Mouse (Mus musculus) layer of hippocampus, adult 8-10 months (tissue): ENCODE results near the gene Rps6kl1. TPM values are rescaled to one million over a fixed set of nuclear protein-coding genes. Genes with fewer than 3 reads are reported as not detected.

Source experiments
- DNase-seq, 2 experiments: peaks; one replicate each; pipeline ENCODE4 v3.0.0; 2022; ENCODE audit warnings: low spot score in 2 of 2
- total RNA-seq, 4 experiments: library from RNA; stranded (reverse); gene quantifications; 2 replicates each; pipeline ENCODE4 v1.2.4; 2022

Gene Rps6kl1
- total RNA-seq, result 10 to 100 TPM; 35.8 to 43.4 (median 39.8) TPM

DNA sequence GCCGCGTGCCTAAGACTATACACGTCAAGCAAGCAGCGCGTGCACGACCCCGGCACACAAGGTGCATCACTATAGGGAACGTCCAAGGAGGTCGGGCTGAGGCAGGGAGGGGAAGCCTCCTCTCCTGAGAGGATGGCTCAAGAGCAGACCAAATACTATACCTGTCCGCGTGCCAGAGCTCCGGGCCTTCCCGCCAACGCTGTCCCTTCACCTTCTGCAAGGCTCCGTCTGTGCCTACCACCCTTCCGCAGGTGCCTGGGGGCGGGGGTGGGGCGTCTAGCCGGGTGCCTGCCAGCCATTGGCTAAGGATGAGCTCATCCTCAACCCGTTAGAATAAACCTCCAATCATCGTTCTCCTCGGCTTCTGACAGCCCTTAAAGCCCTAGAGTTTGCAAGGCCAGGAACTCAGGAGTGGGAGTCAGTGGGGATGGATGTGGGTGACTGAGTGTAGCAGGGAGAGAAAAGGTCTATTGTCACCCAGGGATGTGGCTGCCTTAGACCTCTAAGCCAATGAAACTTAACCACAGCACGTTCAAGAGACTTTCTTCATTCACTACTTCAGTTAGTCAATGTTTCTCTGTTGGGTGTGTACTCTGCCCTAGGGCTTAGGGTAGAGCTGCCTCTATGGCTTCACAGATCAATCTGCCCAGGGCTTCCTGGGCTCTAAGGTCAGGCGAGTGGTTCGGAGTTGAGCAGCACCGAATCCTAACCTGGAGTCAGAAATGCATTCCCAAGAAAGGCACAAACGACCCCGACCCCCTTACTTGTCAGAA is at the start of gene Rps6kl1:
TSS of gene Rps6kl1 (minus strand) at position 263 of the 773 bp plus-strand sequence.
- peak; percentile 77 to 82 for DNase-seq

DNA sequence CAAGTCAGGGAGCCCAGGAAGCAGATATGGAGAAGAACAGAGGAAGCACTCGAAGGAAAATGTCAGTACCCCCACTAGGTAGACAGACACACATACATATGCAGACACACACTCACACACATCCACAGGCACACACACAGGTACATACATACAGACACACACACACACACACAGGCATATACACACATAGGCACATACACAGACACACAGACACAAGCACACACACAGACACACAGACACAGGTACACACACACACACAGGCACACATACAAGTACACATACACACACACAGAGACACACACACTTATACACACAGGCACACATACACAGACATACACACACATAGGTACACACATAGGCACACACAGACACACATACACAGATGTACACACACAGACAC is 48.9 kb upstream of the Rps6kl1 start:
- DNase-seq, result no peak

DNA sequence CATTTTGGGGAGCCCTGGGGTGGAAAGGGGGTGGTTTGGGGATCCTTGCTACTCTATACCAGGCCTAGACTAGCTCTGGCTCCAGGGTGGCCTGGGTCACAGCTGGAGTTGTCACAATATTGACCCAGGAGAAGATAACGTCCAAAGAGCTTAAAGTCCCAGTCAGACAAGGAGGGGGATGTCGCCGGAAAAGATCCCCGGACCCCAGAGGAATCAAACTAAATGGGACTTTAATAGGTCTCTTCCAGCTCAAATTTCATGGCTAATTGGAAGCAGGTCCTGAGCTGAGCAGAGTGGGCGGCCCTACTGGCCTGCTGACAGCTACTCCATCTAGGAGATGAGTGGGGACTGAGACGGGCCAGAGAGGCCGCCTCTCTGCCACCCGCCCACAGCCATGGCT is 46.9 kb upstream of the Rps6kl1 start:
- no peak for DNase-seq

DNA sequence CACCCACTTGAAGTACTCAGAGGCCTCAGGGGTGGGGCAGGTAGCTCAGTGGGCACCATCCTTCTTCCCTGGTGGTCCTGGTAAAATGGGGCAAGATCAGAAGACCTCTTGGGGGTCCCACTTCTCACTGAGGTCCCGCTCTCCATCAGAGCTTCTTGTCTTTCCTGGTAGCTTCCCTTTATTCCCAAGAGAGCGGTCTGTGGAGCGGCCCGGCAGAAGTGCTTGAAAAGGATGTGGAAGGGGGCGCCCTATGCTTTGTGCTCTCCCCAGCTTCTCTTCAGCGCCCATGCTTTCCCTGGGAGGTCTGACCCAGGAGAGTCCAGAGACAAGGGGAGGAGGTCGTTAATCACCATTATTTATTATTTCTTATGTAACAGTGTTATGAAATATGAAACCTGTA is 46.3 kb upstream of the Rps6kl1 start:
- DNase-seq, result no peak

DNA sequence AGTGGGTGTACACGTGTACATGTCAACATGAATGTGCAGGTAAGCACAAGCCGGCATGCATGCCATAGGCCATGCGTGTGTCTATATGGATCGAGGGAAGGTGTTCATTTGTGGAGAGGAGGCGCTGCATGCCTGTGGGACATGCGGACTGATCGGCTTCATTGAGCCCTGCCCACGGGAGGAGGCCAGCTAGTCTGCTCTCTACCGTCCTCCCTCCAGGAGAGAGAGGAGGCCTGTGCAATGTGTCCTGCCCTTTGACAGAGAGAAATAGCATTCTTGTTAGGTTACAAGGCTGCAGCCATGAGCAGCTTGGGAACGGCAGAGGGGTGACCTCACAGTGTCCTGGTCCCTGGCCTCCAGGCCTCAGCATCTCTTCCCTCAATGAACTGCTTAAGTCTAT is 45.1 kb upstream of the Rps6kl1 start:
- no peak for DNase-seq

DNA sequence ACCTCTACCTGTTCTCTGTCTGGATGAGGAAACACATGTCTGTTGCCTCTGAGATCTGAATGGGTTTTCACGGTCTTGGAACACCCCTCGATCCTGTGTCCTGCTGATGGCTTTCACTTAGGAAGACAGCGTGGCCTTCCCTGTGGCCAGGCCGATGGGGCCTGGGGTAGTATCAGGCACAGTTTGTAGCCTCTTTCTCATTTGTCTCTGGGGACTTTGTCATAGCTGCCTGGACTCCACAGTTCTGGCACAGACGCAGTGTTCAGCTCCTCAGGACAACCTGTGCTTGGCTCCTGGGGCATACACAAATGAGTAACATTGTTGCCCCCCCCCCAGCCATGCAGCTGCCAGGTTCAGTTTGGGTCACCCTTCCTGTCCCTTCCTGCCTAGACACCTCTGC is 44.0 kb upstream of the Rps6kl1 start:
- DNase-seq, result no peak

DNA sequence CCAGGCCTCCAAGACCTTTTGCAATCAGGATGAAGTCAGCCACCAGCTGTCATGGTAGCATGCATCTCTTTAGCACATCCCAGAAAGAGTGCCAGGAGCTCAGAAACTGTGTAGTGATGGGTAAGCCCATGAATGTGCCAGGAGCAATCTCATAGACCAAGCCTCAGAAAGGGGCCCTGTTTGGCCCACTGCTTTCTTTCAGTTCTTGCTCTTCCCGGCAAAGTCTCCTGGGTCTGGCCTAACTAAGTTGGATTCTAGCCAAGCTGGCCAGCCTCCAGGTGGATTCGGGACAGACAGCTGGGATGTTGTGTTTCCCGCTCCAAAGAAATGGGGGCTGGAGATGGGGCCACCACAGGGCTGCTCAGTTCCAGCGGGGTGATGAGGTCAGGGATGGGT is 43.6 kb upstream of the Rps6kl1 start:
- DNase-seq, result peak; percentile 39 to 47

DNA sequence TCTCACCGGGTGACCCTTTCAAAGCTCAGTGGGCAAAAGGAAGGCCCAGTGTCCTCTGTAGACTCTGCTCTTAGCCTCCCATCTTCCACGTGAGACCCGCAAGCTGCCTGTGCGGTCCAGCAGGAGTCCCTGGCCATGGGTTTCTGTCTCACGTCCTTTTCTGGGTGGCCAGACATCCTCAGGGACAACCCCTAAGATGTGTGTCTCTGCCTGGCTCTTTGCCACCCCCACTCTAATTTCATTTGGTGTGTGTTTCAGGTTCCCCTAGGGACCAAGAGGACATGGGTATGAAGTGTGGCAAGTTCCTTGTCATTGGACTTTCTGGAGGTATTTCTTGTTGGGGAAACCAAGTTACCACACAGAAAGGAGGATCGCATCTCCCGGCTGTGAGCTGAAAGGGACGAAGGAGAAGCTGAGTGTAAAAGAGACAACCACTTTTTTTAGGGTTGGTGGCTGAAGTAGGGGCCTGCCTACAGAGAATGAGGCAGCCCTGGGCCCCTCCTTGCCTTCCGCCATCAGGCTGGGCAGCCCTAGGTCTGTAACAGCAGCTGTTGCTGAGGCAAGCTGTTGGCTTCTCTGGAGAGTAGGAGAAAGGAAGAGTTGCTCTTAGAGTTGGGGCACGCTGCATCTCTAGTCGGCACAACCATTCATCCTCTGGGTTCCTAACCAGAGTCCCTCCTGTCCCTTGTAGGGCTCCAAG is 43.0 kb upstream of the Rps6kl1 start:
- no peak for DNase-seq

DNA sequence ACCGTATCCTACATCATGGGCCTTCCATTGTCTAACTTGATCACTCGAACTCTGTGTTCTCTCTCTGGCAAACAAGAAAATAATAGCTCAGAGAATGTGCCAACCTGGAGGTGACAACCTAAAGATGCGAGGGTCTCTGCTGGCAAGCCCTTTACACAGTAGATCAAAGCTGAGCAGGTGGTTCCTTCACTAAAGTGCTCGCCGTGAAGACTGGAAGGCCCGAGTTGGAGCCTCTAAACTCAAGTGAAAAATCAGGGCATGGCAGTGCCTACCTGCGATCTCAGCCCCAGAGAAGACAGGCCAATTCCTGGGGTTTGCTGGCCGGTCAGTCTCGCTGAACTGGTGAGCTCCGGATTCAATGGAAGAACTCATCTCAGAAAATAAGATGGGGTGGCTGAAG is 42.1 kb upstream of the Rps6kl1 start:
- no peak for DNase-seq

DNA sequence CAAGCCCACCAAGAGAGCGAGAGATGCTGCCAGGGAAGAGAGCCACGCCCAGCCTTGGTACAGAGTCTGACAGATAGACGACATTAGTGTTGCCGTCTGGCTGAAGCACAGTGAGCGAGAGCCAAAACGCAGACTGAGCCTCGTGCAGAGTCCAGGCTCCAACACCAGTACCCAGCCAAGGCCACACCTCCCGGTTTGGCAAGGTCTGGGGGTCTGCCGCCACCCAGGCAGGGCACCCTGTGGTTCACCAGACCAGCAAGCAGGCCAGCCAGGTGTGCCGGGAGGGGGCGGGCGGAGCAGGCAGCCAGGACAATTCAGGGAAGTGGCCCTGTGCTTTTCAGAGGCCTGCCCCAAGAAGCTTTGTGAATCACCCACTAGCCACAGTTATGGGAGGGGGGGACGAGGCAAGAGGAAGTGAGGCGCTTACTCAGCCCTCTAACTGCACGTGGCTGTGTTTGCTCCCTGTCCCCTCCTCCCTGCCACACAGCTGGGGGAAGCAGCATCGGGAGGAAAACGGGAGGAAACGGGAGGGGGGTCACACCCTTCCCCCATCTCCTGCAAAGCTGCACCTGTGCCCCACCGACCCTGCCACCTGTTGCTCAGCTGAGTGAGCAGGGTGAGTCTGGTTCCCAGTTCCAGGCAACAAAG is 41.5 kb upstream of the Rps6kl1 start:
- no peak for DNase-seq

DNA sequence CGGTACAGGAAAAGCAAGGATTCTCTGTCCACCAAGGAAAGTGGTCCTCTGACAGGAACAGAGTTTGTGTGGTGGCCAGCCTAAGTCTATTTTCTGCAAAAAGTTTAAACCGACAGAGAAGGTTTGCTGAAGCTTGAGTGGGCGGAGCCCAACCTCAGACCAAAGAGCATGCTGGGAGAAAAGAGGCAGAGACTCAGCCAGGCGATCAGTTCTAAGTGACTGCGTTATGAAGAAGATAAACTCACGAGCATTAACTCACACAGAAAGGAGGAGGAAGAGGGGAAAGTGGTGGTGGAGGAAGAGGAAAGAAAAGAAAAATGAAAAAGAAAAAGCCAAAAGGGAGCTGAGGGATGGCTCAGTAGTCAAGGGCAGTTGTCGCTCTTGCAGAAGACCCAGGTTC is 39.2 kb upstream of the Rps6kl1 start:
- DNase-seq, result no peak

DNA sequence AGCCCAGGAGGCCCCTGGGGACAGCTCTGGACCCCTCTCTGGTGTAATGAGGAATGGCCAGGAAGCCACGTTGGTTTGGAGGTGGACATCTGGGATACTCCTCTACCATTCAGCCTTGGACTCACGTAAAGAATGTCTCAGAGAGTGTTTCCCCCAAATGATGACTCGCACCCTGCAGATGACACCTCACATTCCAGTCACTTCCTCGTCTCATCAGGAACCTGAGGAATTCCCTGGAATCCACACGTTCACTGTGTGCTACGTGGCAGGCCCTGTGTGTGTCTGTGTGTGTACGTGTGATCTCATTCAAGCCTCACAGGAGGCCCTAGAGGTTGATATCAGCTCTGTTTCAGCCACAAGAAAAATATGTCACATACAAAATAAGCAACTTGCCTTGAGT is 35.3 kb upstream of the Rps6kl1 start:
- no peak for DNase-seq

DNA sequence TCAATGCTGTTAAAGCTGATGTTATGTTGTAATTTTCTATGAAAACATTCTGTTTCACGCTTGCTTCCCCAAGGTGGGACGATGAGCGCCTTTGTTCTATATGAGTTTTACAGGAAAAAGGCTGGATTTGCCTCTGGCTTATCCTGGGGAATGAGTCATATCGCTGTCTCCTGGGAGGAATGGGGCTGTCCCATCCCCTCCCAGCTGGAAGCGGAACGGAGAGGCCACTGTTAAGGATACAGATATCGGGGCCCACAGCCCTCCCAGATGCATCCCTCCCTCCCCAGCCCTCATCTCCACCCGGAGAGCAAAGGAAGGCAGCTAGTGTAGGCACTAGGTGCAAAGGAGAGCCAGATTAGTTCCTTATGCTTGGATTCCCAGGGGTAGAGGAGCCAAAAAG is 34.7 kb upstream of the Rps6kl1 start:
- no peak for DNase-seq

DNA sequence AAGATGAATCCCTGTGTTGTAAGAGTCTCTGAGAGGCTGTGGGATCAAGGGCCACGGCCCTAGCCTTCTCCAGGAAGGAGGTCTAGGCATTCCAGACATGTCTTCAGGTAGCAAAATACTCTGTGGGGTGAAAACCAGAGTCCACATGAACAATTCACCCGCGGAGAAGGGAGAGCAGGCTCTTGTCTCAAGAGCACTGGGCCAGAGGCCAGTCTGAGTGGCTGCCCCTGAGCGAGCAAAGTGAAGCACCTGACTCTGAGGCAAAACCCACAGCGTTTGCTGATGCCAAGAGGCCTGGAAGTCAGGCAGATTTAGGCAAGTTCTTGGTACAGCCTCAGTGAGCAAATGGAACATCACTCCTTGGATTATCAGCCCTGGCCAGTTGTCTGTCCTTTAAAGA is 33.1 kb upstream of the Rps6kl1 start:
- DNase-seq, result no peak

DNA sequence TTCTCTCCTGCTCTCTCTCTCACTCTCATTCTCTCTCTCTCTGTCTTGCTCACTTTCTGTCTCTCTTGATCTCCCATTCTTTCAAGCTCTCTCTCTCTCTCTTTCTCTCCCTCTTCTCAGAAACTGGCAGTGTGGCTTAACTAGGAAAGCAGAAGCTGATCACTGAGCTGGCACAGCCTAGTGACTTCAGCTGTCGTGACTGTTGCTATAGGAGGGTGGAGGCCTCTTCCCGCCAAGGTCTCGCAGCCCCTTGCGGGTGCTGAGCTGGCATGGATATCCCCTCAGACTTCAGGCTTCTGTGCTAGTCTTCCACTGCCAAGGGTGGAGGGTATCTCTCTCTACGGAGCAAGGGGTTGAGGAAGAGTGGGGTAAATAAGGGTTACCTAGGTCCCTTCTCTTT is 31.8 kb upstream of the Rps6kl1 start:
- DNase-seq, result no peak

DNA sequence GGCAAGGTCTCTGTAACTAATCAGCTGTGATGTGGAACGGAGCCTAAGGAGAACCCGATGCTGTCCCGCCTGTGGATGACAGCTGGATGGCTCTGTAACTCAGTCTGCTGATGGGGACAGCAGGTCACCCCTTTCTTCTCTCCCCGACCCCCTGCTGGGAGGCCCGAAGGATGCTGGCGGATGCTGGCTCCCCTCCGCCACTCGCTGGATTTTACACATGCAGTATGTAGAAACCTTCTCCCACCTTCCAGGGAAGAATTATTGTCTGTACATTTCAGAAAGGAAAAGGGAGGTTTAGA is 31.2 kb upstream of the Rps6kl1 start:
- DNase-seq, result no peak

DNA sequence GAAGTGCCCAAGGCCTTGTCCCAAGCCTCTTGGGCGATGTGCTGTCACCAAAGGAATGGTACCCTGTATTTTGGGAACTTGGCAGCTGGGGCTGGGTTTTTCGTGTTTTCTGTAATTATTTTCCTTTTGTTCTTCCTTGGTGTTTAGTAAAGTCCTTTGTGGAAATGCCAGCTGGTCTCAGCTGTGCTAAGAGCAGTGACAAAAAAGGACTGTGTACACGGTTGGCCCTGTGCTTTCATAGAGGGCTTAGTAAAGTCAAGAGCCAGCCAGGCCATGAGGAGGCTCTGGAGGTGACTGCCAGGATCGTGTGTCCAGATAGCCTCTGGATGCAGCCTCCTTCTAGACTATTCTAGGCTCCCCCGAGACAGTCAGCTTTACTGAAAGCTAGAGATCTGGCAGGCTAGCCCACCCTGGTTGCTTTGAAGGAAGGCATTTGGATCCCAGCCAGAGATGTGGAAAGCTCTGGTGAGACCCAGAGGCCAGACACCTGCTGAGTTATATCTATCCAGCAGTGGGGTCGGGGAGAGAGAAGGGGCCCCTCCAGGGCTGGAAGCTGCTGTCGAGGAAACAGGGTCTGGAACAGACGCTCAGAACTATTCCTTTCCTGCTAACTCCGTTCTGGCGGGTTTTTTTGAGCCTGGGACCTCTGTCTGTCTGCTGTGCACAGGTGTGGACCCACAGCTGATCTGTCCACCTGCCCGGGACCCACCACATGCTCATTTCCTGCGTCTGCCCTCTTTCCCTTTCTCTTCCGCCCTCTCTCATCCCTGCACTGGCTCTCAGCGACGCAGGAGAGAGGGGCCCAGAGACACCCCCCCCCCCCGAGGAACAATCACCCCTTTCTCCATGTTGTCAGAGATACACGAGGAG is 30.6 kb upstream of the Rps6kl1 start:
- DNase-seq, result no peak

DNA sequence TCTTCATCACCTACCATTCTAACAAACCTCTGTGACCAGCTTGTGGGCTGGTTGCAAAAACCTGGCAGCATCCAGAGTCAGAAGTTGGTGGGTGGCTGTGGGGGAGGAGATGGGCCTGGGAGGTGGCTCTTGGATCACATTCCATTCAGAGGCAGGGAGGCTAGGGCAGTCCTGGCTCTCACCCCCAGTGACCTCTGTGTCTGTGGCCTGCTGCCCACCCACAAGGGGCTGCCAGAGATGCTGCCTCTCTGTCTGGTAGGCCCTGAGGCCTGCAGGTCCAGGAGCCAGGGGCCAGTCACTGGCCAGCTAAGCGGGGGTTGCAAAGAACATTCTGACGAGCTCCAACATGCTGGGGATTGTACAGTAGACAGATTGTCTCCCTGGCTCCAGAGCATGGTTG is 27.2 kb upstream of the Rps6kl1 start:
- no peak for DNase-seq

DNA sequence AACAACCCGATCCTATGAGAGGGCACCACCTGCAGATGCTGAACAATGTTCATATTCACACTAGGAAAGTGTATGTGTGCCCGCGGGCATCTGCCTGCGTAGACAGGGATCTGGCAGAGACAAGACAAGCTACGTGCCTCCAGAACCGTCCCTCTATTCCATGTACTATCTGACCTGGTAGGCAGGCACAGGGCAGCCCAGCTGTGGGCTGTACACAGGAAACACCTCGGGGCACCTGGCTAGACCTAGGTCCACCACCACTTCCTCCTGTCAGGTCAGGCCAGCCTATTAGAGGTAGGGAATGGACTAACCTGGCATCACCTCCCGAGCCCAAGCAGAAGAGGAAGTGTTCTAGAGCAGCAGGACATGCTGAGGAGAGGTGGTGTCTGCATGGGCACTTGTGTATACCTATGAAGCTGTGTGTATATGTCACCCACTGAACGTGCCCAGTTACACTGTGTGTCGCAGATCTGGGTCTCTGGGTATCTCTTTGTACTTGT is 26.7 kb upstream of the Rps6kl1 start, which contains the start of gene Pgf:
TSS of gene Pgf (minus strand) at position 51 of the 500 bp plus-strand sequence.
- no peak for DNase-seq

DNA sequence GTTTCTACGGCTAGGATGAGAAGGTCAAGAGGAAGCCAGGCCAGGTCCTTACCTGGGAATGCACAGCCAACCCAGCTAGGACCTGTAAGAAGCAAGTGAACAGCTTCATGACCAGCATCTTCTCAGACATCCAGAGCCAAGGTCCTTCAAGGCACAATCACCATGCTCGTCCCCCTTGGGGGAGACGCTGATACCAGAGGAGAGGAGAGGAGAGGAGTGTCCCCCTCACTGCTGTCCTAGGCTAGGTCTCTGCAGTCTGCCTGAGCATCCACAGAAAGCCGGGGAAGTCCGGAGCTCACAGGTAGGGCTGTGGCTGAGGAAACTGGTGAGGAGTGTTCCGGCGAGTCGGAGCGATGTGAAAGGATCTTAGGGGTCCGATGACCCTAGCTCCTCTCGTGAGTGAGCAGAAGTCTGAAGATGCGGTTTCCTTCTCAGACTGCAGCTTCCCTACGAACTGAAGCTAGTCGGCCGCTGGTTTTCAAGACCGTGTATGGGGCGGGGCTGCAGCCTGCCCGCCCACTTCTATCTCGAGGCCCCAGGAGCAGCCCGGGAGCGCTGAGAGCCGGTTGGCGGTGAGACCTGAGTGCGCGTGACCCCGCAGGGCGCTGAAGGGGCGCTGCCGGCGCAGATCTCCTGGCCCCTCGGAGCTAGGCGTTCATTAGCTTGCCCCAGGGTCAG is 25.9 kb upstream of the Rps6kl1 start:
- DNase-seq, result no peak
